Mouse (Mus musculus) c-Kit-positive CD71-positive TER-119-negative erythroid progenitor cells, embryonic 14.5 days (primary cell): ENCODE results near the gene Kcnq5.

ENCODE experiments used
- DNase-seq: peaks from one replicate; pipeline ENCODE4 v3.0.0-alpha.2; 2013; ENCODE audit warnings: low read depth

Kcnq5 gene

DNA sequence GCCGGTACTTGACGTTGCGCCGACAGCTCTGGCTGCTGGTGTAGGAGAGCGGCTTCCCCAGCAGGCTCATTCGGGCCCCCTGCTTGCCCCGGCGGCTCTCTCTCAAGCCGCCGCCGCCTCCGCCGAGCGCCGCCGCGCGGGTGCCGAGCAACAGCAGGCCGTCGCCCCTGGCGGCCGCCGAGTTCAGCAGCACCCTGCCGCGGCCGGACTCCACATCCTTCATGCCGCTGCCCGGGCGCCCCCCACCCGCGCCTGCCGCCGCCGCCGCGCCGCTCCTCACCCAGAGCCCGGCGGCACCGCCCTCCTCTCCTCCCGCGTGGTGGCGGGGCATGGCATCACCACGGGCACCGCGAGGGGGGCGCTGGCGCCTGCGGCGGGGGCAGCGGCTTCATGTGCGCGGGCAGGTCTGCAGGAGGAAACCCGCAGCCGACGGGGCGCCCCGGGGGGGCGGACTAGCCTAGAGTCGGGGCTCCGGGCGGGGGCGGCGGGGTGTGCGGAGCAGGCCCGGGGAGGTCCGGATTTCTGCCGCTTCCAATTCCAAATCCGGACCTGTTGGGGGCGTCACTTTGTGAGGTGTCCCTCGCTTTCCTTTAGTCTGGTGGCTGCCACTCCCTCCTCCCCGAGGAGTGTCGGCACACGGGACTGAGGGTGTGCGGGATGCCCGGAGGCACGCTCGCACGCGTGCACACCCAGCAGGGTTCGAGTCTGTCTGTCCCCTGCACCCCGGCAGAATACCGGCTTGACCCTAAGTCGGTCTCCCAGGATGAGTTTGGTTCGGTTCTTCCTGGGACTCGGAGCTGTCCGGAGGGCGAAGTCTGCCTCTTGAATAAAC, at the start of gene Kcnq5:
Gene Kcnq5, minus strand, starts transcription at position 692 of the 832 bp plus-strand sequence.
- DNase-seq, result no peak

- DNase-seq, result no peak
These were observed 18.0 kb upstream of the Kcnq5 start for GRCm38 (mm10) chr1:21979755-21980154.

- no peak for DNase-seq
These were observed 17.6 kb upstream of the Kcnq5 start for GRCm38 (mm10) chr1:21979292-21979691.

DNA sequence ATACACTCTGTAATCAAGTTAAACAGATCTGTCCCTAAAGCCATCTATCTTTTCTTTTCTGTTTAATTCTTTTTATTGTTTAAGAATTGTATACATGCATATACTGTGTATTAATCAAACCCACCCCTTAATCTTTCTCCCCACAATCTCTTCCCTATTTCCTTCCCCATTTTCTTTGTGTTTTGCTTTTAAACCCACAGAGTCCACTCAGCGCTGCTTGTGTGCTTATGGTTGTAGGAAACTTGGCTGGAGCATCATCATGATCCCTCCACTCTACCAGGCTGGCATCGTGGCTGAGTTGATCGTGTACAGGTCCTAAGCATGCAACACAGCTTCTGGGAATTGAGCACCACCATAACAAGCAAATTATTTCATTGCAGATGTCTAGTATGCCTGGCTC, 12.3 kb upstream of the Kcnq5 start:
- DNase-seq, result no peak

DNA sequence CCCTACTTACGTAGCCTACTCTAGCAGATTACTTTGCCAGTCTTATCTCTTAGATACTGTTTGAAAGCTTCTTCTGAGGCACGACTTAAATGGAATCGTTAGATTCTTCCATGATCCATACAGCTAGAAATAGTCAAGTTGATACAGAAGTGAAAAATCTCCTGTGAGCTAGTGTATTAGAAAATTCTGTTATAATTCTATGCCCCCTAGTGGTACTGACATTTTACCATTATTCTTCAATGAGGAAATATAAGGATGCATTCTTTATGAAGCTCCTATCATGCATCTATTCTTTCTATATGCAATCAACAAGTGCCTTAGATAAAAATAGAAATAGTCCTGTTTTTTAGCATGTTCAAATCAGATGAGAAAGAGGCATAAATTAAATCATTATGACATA, 5.4 kb upstream of the Kcnq5 start:
- no peak for DNase-seq

DNA sequence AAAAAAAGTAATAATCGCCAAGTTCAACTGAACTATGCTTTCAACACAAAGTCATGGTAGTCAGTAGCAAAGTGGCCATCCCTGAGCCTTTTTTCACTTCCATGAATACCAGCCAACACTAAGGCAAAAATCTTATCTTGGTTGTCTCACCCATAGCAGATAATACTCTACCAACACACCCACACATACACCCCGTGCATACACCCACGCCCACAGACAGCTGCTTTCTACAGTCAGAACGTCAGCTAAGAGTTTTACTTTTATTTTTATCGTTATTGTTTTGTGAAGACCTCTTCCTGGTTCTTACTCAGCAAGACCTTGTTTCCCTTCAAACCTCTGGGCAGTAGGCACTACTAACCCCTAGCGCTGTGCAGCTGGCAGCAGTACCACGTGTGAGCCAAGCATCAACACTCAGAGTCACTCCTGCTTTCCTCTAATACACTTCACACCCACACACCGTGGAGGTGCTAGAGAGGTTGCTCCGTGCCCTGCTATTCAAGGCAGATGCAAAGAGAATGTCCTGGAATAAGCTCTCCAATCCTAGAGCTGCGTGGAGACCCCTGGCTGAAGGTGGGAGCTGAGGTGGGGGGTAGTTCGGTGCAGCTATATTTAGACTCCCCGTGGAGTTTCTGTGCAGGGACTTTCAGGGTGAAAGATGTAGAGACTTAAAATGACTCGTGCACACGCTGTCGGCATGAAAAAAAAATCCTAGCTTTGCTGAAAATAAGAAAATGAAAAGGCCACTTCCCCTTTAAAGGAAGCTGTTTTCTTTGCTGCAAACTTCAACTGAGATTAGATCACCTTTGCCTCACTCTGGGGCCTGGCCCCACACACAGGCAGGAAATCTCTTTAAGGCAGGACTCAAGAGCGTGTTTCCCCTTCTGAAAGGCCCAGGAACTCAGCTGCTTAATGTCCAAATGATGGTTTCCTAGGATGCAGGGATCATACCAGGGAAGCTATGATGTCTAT, 1.4 kb upstream of the Kcnq5 start:
- DNase-seq, result no peak

- DNase-seq, result no peak
These were observed 335 bp upstream of the Kcnq5 start for GRCm38 (mm10) chr1:21962083-21962471.

GRCm38 (mm10) chr1:21960421-21961250, 1.1 kb downstream of the Kcnq5 start:
- no peak for DNase-seq

DNA sequence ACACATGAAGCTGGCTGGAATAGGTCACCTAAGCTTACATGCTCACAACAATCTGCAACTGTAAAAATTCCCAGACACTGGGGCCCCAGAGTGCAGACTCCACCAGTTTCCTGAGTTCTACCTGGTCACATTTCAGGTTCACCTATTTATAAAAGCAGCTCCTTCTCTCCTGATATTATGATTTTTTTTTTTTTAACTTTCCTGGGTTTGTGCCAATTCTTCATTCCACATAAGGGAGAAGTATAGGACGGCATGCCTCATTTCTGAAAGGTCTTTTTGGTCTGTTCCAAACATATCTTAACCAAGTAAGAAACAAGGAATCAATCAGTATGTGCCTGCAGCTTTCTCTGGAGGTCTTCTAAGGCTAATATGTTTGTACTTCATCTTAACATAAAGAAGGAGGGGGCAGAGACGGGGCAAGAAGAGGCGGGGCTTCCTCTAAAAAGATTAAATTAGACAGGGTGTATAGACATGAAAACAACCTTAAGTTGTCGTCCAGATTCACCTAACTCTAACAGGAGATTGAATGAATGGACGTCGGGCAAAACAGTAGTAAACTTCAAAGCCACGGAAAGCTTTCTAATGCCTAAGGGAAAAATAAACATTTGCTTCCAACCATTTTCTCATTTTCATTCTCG, 2.0 kb downstream of the Kcnq5 start:
- no peak for DNase-seq

GRCm38 (mm10) chr1:21958013-21958412, 3.7 kb downstream of the Kcnq5 start:
- no peak for DNase-seq

DNA sequence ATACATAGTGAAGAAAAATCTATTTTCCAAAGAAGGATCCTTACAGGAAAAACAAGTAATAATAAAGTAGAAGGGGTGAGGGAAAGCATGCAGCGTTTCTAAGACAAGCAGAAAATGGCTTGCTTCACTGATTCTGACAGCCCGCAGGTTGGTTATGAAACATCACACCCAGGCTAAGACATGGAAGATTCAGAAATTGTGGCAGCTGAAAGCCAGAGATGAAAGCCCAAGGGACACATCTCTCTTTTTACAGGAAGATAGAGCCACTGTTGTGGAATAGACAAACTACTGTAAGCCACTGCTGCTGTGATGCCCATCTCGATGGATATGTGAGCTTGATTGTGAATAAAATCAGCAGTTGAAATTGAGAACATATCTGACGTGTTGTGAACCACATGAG, 20.9 kb downstream of the Kcnq5 start:
- no peak for DNase-seq

- DNase-seq, result no peak
These were observed 34.6 kb downstream of the Kcnq5 start for GRCm38 (mm10) chr1:21927182-21927581.

DNA sequence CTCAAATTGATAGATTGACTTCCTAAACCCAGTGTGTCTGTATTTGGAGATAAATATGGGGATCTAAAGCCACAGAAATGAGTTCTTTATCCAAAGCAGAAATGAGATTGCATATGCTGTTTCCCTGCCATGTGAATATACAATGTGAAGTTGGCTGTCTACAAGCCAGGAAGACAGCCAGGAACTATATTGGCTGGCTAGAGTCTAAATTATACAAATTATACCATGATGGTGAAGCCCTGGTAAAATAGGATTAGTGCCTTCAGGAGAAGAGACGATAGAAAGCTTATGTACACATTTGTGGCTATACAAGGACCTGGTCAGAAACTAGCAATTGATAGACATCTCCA, 38.5 kb downstream of the Kcnq5 start:
- DNase-seq, result no peak

GRCm38 (mm10) chr1:21922578-21923292, 39.0 kb downstream of the Kcnq5 start:
- no peak for DNase-seq

DNA sequence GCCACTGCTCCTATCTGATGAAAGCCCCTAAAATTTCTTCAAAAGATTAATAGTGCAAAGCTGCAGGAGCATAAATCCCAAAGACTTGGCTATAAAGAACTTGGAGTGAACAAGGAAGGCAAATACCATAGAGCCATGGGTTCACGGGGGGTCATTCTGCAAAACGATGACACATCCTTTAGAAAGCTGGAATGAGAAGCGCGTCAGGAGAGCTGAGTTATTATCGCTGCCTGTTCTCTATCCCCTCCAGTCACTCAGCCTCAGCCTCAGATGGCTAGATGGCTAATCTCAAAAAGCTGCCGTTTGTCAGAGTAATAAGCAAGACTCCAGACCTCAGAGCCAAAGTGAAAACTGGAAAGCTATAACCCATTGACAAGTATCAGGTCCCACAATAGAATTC, 42.5 kb downstream of the Kcnq5 start:
- DNase-seq, result no peak

DNA sequence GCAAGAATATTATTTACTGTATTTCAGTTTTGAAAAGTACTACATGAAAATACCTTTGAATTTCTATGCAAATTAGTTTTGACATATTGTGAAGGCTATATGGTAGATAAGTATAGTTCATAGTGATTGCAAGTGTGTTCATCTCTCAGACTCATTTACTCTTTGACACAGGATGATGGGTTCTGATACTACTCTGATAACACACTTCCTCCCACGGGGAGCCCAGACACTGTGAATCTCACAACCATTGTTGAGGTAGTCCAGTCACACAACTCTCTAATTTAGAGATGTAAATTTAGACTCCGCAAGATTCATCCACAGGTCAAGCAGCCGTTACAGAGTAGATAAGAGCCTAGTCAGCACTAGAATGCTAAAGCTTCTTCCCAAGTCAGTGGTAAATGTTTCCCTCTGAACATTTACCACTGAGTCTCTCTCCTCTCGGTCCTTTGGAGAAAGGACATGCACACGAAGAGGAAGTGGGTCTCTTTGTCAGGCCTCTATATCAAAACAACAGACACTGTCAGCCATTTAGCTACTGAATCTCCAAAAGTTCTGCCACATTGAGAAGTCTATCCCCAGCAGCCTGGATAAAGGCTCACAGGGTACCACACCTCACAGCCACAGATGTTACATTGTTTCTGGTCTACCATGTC, 65.5 kb downstream of the Kcnq5 start:
- no peak for DNase-seq

- no peak for DNase-seq
These were observed 78.0 kb downstream of the Kcnq5 start for GRCm38 (mm10) chr1:21883747-21884146.

GRCm38 (mm10) chr1:21870889-21871288, 90.9 kb downstream of the Kcnq5 start:
- no peak for DNase-seq

- DNase-seq, result no peak
These were observed 93.3 kb downstream of the Kcnq5 start for GRCm38 (mm10) chr1:21868484-21868883.

DNA sequence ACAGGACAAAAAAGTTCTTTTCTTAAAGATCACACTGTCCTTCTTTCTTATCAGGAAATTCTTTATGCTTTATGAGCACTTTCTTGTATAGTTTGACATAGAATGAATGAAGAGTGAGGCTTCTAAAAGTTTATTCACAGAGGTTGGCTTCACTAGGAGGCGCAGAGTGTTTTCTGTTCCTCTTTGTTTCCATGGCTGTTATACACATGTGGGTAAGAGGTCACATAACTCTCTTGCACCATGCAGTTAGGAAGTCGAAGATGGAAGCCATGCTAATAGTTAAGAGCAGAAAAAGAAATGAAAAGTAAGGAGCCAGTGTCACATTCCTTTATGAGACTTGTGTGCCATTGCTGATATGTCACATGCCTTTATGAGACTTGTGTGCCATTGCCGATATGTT, 105.3 kb downstream of the Kcnq5 start:
- no peak for DNase-seq

DNA sequence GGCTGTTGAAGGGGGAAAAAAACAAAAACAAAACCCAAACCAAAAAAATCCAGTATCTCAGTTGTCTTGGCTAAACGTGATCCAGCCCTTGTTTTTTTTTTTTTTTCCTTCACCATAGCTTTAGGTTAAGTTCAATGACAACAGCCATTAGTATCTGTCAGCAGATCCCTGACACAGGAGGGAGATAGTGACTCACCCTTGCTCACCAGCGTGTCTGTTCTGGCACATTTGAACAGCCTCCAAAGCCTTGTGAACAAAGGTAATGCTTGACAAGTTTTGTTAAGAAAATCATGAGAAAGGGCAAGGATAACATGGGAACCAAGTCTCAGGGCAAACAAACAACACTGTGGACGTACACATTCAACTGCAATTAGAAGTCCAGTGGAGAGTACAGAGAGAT, 123.2 kb downstream of the Kcnq5 start:
- DNase-seq, result no peak
